Mouse (Mus musculus) telencephalon, adult 2 months (tissue): ENCODE results near the gene Hbs1l.

Experiments used
- DNase-seq: peaks from one replicate; pipeline ENCODE4 v3.0.0-alpha.2; 2011; ENCODE audit warnings: low read depth, low spot score

Gene Hbs1l

GRCm38 (mm10) chr10:21401259-21401658 lies 105.5 kb downstream of the Hbs1l start:
- DNase-seq = no peak

- DNase-seq = no peak
These were observed 109.0 kb downstream of the Hbs1l start for GRCm38 (mm10) chr10:21404822-21405221.

DNA sequence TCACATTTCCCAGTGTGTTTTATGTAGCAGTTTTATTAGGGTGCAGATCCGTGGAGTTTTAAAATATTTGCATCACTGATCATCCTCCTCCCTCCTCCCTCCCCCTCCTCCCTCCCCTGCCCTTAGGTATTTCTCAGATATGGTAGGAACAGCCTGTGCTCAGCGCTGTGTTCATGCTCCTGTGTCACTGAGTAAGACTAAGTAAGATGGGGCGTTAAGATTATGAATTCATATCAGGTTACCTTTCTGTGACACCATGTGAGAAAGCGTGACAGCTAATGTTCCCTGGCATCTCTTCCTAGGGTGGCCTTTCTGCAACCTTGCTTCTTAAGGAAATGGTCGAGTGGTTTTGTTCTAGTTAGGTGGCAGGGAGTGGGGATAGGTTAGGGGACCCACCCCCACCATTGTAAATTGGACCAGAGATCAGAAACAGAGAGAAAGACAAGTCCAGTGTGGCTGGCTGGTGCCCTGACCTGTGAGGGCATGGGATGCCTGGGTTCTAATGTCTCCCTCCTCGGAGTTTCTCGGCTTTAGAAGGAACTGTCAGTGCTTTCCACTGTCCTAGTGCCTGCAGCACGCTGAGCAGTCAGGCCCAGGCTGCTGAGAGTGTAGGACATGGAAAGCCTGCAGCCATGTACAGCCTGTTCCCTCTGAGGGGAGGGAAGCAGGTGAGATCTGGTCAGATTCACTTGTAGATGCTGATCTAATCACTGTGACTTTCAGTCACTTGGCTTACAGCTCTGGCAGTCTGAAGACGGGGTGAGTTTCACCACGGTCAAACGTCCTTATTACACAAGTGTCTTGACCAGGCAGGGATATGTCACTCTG lies 110.1 kb downstream of the Hbs1l start:
- no peak for DNase-seq

- DNase-seq = no peak
These were observed 114.9 kb downstream of the Hbs1l start for GRCm38 (mm10) chr10:21410711-21411110.

- DNase-seq = no peak
These were observed 115.9 kb downstream of the Hbs1l start for GRCm38 (mm10) chr10:21411621-21412205.

DNA sequence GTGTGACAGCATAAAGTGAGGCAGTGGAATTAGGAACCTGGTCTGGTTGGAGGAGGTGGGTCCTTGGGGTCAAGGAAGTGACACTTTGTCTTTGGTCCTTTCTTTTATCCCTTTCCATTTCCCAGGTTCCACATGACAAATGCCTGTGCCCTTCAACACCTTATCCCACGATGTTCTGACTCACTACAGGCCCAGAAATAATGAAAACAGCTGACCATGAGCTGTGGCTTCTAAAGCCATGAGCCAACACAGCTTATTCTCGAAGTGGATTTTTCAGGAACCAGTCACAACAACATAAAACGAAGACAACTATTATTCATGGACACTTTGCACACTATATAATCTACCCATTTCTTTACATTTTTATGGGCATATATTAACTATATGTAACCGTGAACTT lies 119.3 kb downstream of the Hbs1l start:
- DNase-seq = no peak

- no peak for DNase-seq
These were observed 120.4 kb downstream of the Hbs1l start for GRCm38 (mm10) chr10:21416184-21416583.
